ENCODE assay signal across 9 mouse cellular contexts in the genomic region with DNA sequence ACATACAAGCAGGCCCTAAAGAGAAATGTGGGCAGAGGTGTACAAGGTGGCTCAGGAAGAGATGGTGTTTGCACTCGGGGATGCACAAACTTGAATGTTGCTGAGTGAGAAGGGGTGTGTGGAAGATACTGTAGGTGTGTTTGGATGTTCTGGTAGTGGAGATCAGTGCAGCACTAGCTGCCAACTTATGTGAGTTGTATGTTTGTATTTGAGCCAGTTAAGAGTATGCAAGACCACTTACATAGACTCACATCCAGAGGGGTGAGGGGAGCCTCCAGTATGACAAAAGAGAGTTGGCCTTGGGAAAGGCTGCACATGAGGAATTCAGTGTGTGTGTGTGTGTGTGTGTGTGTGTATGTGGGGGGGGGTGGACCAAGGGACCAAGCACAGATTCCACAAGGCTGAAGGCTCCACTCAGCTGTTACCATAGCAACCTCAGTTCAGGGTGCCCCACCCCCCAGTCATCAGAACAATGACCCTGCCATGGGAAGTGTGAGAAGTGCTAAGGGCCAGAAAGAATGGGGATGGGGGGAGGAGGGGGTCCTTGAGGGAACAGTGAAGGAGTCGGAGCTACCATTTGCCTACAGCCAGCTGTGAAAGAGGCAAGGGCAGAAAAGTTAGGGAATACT. TPM values are rescaled to one million over a fixed set of nuclear protein-coding genes. Genes with fewer than 3 reads are reported as not detected.
DNase-seq lines count a peak whose midpoint lies in the region; ATAC-seq and TF ChIP-seq lines count a peak whose summit lies in the region.
"Had no signal": no experiment of that assay in that cellular context is flagged by ENCODE, and none has a peak within 500 bp of the region (broad histone marks: within the 10 kb centered on the region; RNA-seq: fewer than 3 reads in every experiment).

No protein-coding gene starts in this region.

- H3K4me2 ChIP-seq in embryonic facial prominence, embryonic 11.5 days (ENCODE audit: low read depth, low read length): no peak overlapping the region
- H3K4me2 ChIP-seq in intestine, embryonic 15.5 days (replicated peaks): 0 out of 2 replicates have a peak overlapping the region, but pooled peaks have one; percentile 3

- H3K36me3 ChIP-seq in E14TG2a.4 (ENCODE audit: insufficient read depth, low read length): peaks cover 41% of the 10 kb centered on the region
- peaks cover 4% of the 10 kb centered on the region for H3K36me3 ChIP-seq in embryonic facial prominence, embryonic 11.5 days (replicated peaks; ENCODE audit: control insufficient read depth, insufficient read depth, low read depth, low read length)
- H3K36me3 ChIP-seq in intestine, embryonic 15.5 days: peaks cover 17% of the 10 kb centered on the region

- no peak overlapping the region for H3K9ac ChIP-seq in embryonic facial prominence, embryonic 11.5 days (replicated peaks; ENCODE audit: low read length)
- H3K9ac ChIP-seq in intestine, embryonic 15.5 days: no peak overlapping the region

- no peak for TF ChIP-seq CTCF in E14TG2a.4 (conservative IDR thresholded peaks at IDR 0.05; ENCODE audit: low read length)
- no peak for TF ChIP-seq CTCF in olfactory bulb, adult 2 months (IDR thresholded peaks at IDR 0.05; ENCODE audit: insufficient read depth, low read depth, low read length)

- no peak for TF ChIP-seq POLR2A in olfactory bulb, adult 2 months (IDR thresholded peaks at IDR 0.05; ENCODE audit: insufficient read depth, low read depth, low read length)

- no peaks in the 10 kb centered on the region for H3K9me3 ChIP-seq in E14TG2a.4 (ENCODE audit: low read length)
- H3K9me3 ChIP-seq in embryonic facial prominence, embryonic 11.5 days (replicated peaks; ENCODE audit: control insufficient read depth, low read length): no peaks in the 10 kb centered on the region
- H3K9me3 ChIP-seq in intestine, embryonic 15.5 days: no peaks in the 10 kb centered on the region

- no peak for DNase-seq in frontal cortex, postnatal 36 days (ENCODE audit: low spot score in 2 of 2)
- peak; percentile 74 for DNase-seq in embryonic facial prominence, embryonic 11.5 days (ENCODE audit: low spot score)
- DNase-seq in layer of hippocampus, postnatal 25 days (ENCODE audit: extremely low spot score in 1 of 2, low spot score in 1 of 2): no peak
- DNase-seq in ovary, postnatal 36 days (ENCODE audit: low spot score): no peak

- ATAC-seq in frontal cortex, adult (ENCODE audit: low TSS enrichment): 0 out of 2 replicates have a peak, but pooled peaks have one; percentile 0
- peak; percentile 29 for ATAC-seq in embryonic facial prominence, embryonic 11.5 days (replicated peaks; ENCODE audit: insufficient number of reproducible peaks, low FRiP score, low TSS enrichment, low read depth)
- ATAC-seq in intestine, embryonic 15.5 days: no peak

- peaks cover 72% of the 10 kb centered on the region for H3K4me1 ChIP-seq in E14TG2a.4 (replicated peaks; ENCODE audit: low read depth, low read length)
- H3K4me1 ChIP-seq in embryonic facial prominence, embryonic 11.5 days (ENCODE audit: control insufficient read depth, insufficient read depth, low read length): peaks cover 10% of the 10 kb centered on the region
- H3K4me1 ChIP-seq in intestine, embryonic 15.5 days (replicated peaks): peaks cover 57% of the 10 kb centered on the region
- H3K4me1 ChIP-seq in olfactory bulb, adult 2 months (ENCODE audit: control insufficient read depth, insufficient read depth, low read length): peaks cover 61% of the 10 kb centered on the region

- peaks cover 6% of the 10 kb centered on the region for H3K27me3 ChIP-seq in E14TG2a.4 (ENCODE audit: insufficient read depth, low read length)
- H3K27me3 ChIP-seq in embryonic facial prominence, embryonic 11.5 days (ENCODE audit: control insufficient read depth, insufficient read depth, low read length): no peaks in the 10 kb centered on the region
- H3K27me3 ChIP-seq in intestine, embryonic 15.5 days (replicated peaks): no peaks in the 10 kb centered on the region

- peak overlapping the region; percentile 88 for H3K27ac ChIP-seq in embryonic facial prominence, embryonic 11.5 days (replicated peaks; ENCODE audit: low read depth, low read length)
- peak overlapping the region; percentile 45 for H3K27ac ChIP-seq in intestine, embryonic 15.5 days
- peak overlapping the region; percentile 95 for H3K27ac ChIP-seq in olfactory bulb, adult 2 months (ENCODE audit: insufficient read depth, low read depth, low read length)

- 0 out of 2 replicates have a peak overlapping the region, but pooled peaks have one; percentile 35 for H3K4me3 ChIP-seq in E14TG2a.4 (replicated peaks; ENCODE audit: low read length)
- no peak overlapping the region for H3K4me3 ChIP-seq in embryonic facial prominence, embryonic 11.5 days (ENCODE audit: low read depth, low read length)
- no peak overlapping the region for H3K4me3 ChIP-seq in intestine, embryonic 15.5 days (replicated peaks)
- no peak overlapping the region for H3K4me3 ChIP-seq in olfactory bulb, adult 2 months (ENCODE audit: insufficient read depth, low read depth, low read length)
- H3K4me3 ChIP-seq: myocyte had no signal

- 20% methylated on average over 2 of the region's 2 CpGs for WGBS in embryonic facial prominence, embryonic 11.5 days
- 27% methylated on average over 2 of the region's 2 CpGs for WGBS in intestine, embryonic 15.5 days
- 11% methylated on average over 2 of the region's 2 CpGs for WGBS in olfactory bulb, adult 2 months

RNA-seq across cellular contexts. Expression of gene Pea15a, which starts 3.6 kb away (rescaled TPM):
- polyA plus RNA-seq in embryonic facial prominence, embryonic 11.5 days (2014; fragmentation: Nextera tagmentation; extraction: Ambion mirVana): 121 and 123 TPM in 2 replicates
- polyA plus RNA-seq in intestine, embryonic 15.5 days (2015; fragmentation: Nextera tagmentation; extraction: Ambion mirVana): 86.4 and 89.0 TPM in 2 replicates
- polyA plus RNA-seq in olfactory bulb, adult 2 months (2012; ENCODE audit: insufficient read depth, insufficient read length, low replicate concordance, missing spikeins): 189 TPM in 1 of 2 replicates, not detected in the other
- 100 to 1,000 TPM; 395 to 445 TPM for total RNA-seq in layer of hippocampus, postnatal 25 days (2021)

RNA-seq across cellular contexts. Expression of gene Casq1, which starts 16.7 kb away (rescaled TPM):
- polyA plus RNA-seq in embryonic facial prominence, embryonic 11.5 days (2014; fragmentation: Nextera tagmentation; extraction: Ambion mirVana): 1.7 and 2.3 TPM in 2 replicates
- 18.4 and 20.2 TPM in 2 replicates for polyA plus RNA-seq in intestine, embryonic 15.5 days (2015; fragmentation: Nextera tagmentation; extraction: Ambion mirVana)
- not detected in 2 replicates for polyA plus RNA-seq in olfactory bulb, adult 2 months (2012; ENCODE audit: insufficient read depth, insufficient read length, low replicate concordance, missing spikeins)
- under 1 TPM; 0.49 to 0.52 TPM for total RNA-seq in layer of hippocampus, postnatal 25 days (2021)

RNA-seq across cellular contexts. Expression of gene Dcaf8, which starts 55.1 kb away (rescaled TPM):
- 103 and 109 TPM in 2 replicates for polyA plus RNA-seq in embryonic facial prominence, embryonic 11.5 days (2014; fragmentation: Nextera tagmentation; extraction: Ambion mirVana)
- 98.2 and 101 TPM in 2 replicates for polyA plus RNA-seq in intestine, embryonic 15.5 days (2015; fragmentation: Nextera tagmentation; extraction: Ambion mirVana)
- polyA plus RNA-seq in olfactory bulb, adult 2 months (2012; ENCODE audit: insufficient read depth, insufficient read length, low replicate concordance, missing spikeins): 96.2 TPM in 1 of 2 replicates, not detected in the other
- total RNA-seq in layer of hippocampus, postnatal 25 days (2021): 100 to 1,000 TPM; 107 to 115 TPM

RNA-seq across cellular contexts. Expression of gene Atp1a4, which starts 55.2 kb away (rescaled TPM):
- not detected in 2 replicates for polyA plus RNA-seq in embryonic facial prominence, embryonic 11.5 days (2014; fragmentation: Nextera tagmentation; extraction: Ambion mirVana)
- not detected in 2 replicates for polyA plus RNA-seq in intestine, embryonic 15.5 days (2015; fragmentation: Nextera tagmentation; extraction: Ambion mirVana)
- not detected in 2 replicates for polyA plus RNA-seq in olfactory bulb, adult 2 months (2012; ENCODE audit: insufficient read depth, insufficient read length, low replicate concordance, missing spikeins)
- total RNA-seq in layer of hippocampus, postnatal 25 days (2021): not detected

RNA-seq across cellular contexts. Expression of gene Igsf8, which starts 58.4 kb away (rescaled TPM):
- 30.1 and 36.7 TPM in 2 replicates for polyA plus RNA-seq in embryonic facial prominence, embryonic 11.5 days (2014; fragmentation: Nextera tagmentation; extraction: Ambion mirVana)
- 46.1 and 53.3 TPM in 2 replicates for polyA plus RNA-seq in intestine, embryonic 15.5 days (2015; fragmentation: Nextera tagmentation; extraction: Ambion mirVana)
- not detected in 2 replicates for polyA plus RNA-seq in olfactory bulb, adult 2 months (2012; ENCODE audit: insufficient read depth, insufficient read length, low replicate concordance, missing spikeins)
- 100 to 1,000 TPM; 253 to 278 TPM for total RNA-seq in layer of hippocampus, postnatal 25 days (2021)

Comparison
In these comparisons a context has a peak if more than half of its experiments do, and no peak if none do; other contexts are left out.
1. H3K27ac ChIP-seq: peak in every context shown above with its lines; median percentile 95 in olfactory bulb, adult 2 months; 88 in embryonic facial prominence, embryonic 11.5 days; 45 in intestine, embryonic 15.5 days.